Mouse (Mus musculus) gastrocnemius, postnatal 4 days (tissue): ENCODE measurements around the gene Capzb. TPM values are rescaled to one million over a fixed set of nuclear protein-coding genes. Genes with fewer than 3 reads are reported as not detected.
A peak's percentile ranks its signal among the peaks of the same experiment; 100 is the strongest.

Experiments used
- DNase-seq, 2 experiments: peaks; one replicate each; pipeline ENCODE4 v3.0.0; 2021 to 2022; ENCODE audit warnings: low spot score in 2 of 2, mixed read lengths in 2 of 2
- total RNA-seq, 2 experiments: library from RNA; stranded (reverse); gene quantifications; 2 replicates each; pipeline ENCODE4 v1.2.3; 2021

The Capzb gene
- total RNA-seq, 2 experiments from 2014 or later, result 445 to 463 TPM

GRCm38 (mm10) chr4:139262981-139263380 lies 70.3 kb downstream of the Capzb start:
- DNase-seq, result no peak

GRCm38 (mm10) chr4:139265783-139266499 lies 73.2 kb downstream of the Capzb start:
- DNase-seq, result no peak

DNA sequence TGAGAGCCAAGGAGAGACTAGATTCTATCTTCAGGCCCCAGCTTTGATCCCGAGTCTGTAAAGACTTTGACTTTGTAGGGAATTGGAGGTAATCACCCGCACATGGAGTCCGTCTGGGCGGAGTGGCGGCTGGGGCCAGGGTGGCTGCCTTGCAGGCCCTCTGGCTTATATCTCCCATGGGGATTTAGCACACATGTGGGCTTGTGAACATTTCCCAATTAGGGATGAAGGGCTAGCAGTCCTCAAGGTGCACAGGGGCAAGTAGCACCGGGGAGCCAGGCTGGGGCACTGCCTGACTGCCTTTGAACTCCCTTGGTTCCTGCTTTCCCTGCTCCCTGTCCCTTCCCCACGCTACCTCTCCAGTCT lies 73.8 kb downstream of the Capzb start:
- DNase-seq, result no peak

DNA sequence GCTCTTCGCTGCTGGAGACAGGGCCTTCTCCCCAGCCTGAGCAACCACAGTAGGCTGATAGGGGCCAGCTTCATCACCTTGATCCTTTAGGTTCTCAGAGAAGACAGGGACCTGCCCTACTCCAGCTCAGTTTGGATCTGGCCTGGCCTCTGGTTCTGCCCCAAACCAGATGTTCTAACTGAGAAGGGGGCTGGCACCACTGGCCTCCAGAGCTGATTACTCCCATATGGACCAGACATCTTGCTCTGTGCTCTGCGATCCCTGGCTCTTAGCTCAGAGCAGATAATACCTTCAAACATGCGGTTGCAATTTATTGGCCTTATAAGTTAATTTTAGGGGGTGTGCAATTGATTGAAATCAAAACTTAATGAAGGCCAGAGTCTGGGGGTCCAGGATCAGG lies 74.6 kb downstream of the Capzb start:
- no peak for DNase-seq

- no peak for DNase-seq
These were observed 75.5 kb downstream of the Capzb start for GRCm38 (mm10) chr4:139268242-139268641.

DNA sequence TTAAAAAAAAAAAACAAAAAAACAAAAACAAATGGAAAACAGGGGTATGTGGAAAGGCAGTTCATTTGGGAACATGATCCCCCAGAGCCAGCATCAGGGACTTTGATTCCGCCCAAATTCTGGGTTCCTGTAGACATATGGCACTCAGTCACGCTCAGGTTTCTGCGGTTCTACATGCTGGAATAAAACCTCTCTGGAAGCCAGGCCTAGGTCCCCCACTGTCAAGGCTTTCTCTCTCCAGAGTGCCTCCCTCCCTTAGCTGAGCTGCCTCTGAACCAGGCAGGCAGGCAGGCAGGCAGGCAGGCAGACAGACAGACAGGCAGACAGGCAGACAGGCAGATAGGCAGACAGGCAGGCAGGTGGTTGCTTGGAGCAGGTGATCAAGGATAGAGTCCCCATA lies 77.5 kb downstream of the Capzb start:
- DNase-seq, result no peak

GRCm38 (mm10) chr4:139271562-139271961 lies 78.9 kb downstream of the Capzb start:
- DNase-seq, result no peak

DNA sequence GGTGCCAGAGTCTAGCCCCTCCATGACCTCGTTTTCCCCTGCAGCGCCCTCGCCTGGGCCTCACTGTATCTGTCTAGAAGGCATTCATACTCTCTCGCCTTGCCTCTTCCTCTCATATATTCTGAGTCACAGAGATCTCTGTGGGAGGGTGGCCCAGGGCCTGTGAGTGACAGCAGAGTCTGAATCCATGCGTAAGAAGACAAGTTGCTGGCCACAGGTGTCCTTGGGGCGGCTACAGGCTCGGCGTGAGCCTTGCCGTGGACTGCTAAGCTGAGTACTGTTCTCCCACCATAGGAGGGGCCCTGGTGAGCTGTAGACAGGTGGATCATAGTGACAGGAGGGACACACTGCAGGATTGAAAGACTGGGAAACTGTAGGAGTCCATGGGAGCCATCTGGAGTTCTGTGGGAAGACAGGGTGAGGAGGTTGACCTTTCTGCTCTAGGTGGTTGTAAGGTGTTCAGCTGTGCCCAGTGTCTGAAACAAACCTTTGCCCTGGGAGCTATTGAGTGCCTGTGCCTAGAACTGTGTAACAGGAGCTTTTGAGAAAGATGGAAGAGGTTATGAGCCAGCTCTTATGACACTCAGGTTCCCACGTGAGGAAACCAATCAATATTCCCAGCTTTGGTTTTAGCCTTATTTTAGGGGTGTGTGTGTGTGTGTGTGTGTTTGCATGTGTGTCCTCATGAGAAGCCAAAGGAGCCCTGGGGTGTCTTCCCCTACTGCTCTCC lies 80.4 kb downstream of the Capzb start:
- DNase-seq, result no peak

DNA sequence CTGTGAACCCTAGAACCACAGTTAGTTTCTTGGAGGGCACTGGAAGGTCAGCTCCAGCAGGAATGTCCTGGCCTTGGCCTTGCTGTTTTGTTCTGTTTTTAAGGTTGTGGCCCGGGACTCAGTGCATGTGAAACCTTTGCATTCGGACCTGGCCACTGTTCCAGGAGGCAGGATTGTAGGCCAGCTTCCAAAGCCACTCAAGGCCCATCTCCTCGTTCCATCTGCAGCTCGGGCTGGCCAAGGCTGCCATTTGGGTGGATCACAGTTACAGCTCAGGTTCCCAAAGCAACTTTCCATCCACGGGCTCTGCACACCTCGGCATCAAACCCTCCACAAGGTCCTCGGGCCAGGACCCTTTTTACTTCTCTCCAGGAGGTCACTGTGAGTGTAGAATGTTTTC lies 81.9 kb downstream of the Capzb start:
- DNase-seq, result no peak

DNA sequence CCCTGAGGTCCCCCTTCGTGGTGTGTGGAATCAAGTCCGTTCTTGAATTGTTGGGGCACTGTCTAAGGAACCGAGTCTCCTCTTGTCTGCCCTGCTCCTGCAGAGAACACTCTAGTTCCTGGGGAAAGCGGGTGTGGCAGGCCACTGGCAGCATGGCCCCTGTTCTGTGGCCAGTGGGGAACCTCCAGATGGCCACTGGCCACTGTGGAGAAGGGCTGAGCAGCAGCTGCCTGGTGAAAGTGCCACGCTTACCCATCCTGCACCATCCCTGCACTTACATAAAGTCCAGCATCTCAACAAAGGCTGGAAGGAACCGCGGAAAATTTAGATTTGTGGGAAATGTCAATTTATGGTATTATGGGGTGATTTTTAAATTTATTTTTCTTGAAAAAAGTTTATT lies 83.7 kb downstream of the Capzb start:
- DNase-seq, result no peak

DNA sequence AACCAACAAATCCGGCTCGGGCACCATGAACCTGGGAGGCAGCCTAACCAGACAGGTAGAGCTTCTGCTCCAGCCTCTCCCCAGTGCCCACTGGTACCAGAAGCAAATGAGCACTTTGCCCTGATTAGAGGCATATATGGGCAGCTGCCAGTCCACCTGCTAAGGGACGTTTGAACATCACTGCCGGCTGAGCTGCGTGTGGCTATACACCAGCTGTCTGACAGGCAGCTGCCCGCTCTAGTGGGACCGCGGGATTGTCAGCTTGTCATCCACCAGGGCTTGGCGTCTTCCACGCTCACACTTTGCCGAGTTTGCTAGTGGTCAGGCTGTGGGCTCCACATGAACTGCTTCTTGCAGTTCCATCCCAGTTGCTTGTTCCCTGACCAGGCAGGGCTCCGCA lies 87.8 kb downstream of the Capzb start:
- DNase-seq, result no peak

DNA sequence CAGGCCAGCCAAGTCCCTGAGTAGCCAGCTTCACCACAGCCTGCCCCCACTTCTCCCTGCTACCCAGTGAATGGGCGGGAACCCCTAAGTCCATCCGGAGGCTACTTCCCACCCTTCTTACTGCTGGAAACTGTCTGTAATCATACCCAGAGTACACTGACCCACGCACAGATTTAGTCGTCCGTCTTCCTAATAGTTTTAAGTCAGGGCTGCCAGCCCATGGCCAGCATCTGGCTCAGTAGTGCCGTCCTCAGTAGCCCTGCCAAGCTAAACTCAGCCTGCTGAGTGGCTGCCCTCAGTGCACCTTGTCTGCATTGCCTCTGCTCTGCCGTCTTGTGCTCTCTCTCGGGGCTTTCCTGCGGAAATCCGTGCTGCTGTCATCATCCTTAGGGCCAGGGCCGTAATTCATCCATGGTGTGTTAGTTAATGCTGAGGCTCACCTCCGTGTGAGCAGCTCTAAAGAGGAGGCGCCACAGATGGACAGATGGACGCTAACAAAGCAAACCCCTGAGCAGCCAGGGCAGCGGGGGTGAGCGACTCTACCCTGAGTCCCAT lies 89.2 kb downstream of the Capzb start:
- DNase-seq, result no peak

- DNase-seq, result no peak
These were observed 90.3 kb downstream of the Capzb start for GRCm38 (mm10) chr4:139282955-139283417.

DNA sequence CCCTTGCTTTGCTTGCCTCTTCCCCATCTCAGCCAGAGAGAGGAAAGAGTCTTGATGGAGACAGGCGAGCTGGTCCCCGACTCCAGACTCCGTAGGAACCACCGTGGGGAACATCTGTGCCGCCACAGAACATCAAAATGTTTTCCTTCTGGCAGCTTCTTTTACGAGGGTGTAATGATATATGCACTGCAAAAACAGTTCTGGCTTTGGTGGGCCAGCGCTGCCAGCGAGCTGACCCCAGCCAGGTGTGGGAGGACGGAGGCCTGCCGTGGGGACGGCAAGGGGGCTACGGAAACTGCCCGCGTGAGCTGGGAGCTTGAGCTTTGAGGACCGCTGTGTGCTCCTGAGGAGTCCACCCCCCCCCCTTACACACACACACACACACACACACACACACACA lies 92.2 kb downstream of the Capzb start:
- no peak for DNase-seq

DNA sequence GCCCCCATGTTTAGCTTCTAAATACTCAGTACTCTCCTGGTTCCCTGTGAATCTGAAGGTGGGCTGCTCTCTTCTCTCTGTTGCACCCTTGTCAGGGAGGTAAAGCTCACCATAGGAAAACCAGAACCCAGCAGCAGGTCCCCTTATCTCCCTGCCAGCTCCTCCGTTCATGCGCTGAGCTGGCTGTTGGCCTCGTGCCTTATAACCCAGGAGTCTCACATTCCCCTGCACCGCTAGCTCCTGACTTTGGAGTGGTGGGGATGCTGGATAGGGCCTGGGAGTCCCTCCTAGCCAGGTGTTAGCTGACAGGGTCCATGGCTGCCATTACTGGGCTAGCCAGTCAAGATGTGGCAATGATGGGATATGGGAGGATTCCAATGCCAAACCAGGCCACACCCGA lies 93.5 kb downstream of the Capzb start:
- DNase-seq, result no peak

- DNase-seq, result peak; percentile 74 to 80
These were observed 94.6 kb downstream of the Capzb start for GRCm38 (mm10) chr4:139287122-139287863.

- peak in 1 of 2 experiments; percentile 43 for DNase-seq
These were observed 96.3 kb downstream of the Capzb start for GRCm38 (mm10) chr4:139289017-139289416.

- DNase-seq, result no peak
These were observed 98.4 kb downstream of the Capzb start for GRCm38 (mm10) chr4:139291099-139291498.

GRCm38 (mm10) chr4:139292038-139292437 lies 99.3 kb downstream of the Capzb start:
- no peak for DNase-seq

DNA sequence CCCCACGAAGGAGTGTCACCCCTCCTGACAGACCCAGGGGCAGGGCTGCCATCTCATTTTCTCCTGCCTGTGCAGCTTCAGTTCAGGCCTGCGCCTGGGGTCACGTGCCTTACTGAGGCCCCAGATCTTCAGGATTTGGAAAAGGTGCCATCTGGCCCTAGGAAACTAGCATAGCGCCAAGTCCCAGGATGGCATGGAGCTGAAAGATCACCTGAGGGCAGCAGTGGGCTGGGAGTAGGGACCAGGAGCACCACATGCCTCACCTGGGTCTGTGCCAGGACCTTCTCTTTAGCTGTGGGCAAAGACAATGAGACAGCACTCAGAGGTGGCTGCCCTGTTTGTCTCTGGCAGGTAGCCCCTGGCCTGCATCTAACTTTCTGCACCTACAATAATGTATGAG lies 104.9 kb downstream of the Capzb start:
- no peak for DNase-seq

DNA sequence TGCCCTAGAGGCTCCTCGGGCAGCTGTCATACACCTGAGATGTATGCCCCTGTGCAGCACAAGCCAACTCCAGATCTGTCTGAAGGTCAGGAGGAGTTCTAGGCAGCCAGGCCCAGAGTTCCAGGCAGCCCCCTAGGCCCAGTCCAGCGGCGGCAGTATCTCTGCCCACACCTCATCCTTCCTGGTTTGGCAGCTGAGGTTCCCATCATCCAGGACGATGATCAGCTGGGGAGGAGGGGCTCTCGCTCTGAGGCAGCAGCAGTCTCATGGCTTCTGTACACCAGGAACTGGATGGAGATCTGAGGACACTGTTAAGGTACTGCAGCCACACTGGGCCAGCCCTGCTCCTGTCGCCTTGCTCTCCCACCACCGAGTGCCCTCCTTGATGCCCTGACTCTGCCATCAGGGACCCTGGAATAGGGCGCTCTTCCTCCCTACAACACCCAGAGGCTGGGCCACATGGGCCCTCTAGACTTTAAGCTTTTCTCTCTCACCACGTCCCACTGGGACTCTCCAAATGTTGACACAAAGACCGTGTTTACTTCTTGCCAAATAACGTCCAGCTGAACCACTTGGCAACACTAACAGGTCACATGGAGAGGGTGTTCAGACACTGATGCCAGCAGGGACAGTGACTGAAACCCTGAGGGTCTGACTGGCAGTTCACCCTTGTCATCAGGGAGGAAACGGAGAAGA lies 106.1 kb downstream of the Capzb start:
- no peak for DNase-seq
